In genomic region chr8:104437494-104438135, GRCm38 (mm10) we compare ENCODE assay signal across 13 mouse cellular contexts.
"Had no signal": no experiment of that assay in that cellular context is flagged by ENCODE, and none has a peak within 500 bp of the region (broad histone marks: within the 10 kb centered on the region; RNA-seq: fewer than 3 reads in every experiment).

No protein-coding gene starts in this region.

- H3K27ac ChIP-seq: limb, embryonic 12.5 days; liver, embryonic 13.5 days; midbrain, embryonic 13.5 days; neural tube, embryonic 12.5 days had no signal

- ATAC-seq: liver, postnatal 0 days; midbrain, embryonic 13.5 days had no signal

- DNase-seq: kidney, adult 9 months; kidney, postnatal 10 days; kidney, postnatal 4 days; liver; liver, embryonic 13.5 days; liver, postnatal 0 days; lung, postnatal 14 days; thymus, postnatal 4 days had no signal

- H3K9ac ChIP-seq: limb, embryonic 12.5 days; liver, embryonic 13.5 days; liver, postnatal 0 days; lung, embryonic 15.5 days; midbrain, embryonic 13.5 days; neural tube, embryonic 12.5 days had no signal

- H3K9me3 ChIP-seq: limb, embryonic 12.5 days; liver, embryonic 13.5 days; lung, embryonic 15.5 days; megakaryocyte, embryonic 14.5 days; midbrain, embryonic 13.5 days; neural tube, embryonic 12.5 days had no signal

- H3K4me3 ChIP-seq: limb, embryonic 12.5 days; liver, embryonic 13.5 days; lung, embryonic 15.5 days; megakaryocyte, embryonic 14.5 days; midbrain, embryonic 13.5 days; neural tube, embryonic 12.5 days had no signal

- H3K4me2 ChIP-seq: limb, embryonic 12.5 days; liver, embryonic 13.5 days; lung, embryonic 15.5 days; midbrain, embryonic 13.5 days; neural tube, embryonic 12.5 days had no signal

- H3K27me3 ChIP-seq: limb, embryonic 12.5 days; liver, embryonic 13.5 days; lung, embryonic 15.5 days; megakaryocyte, embryonic 14.5 days; midbrain, embryonic 13.5 days; neural tube, embryonic 12.5 days had no signal
